Mouse (Mus musculus) stomach, postnatal 0 days (tissue): ENCODE data around the gene Foxr1. TPM values are rescaled to one million over a fixed set of nuclear protein-coding genes. Genes with fewer than 3 reads are reported as not detected.
A peak's percentile ranks its signal among the peaks of the same experiment; 100 is the strongest.
"Not testable (repeated sequence)": the region's sequence is repeated elsewhere in the genome, so short reads cannot be mapped to it uniquely, and the experiment has no call there.

Source experiments
- ATAC-seq: fragments of 200-750 bp; cut with Nextera tagmentation; 2 replicates; pipeline ENCODE4 v1.8.0; 2017; ENCODE audit not compliant: low FRiP score, low TSS enrichment
- DNase-seq: peaks from one replicate; pipeline ENCODE4 v3.0.0-alpha.2; 2016; ENCODE audit warnings: low spot score
- H3K27ac ChIP-seq: fragments of 300-500 bp; sonication (generic); replicated peaks from 2 replicates; pipeline ENCODE4 v1.5.1; 2014; ENCODE audit warnings: mild to moderate bottlenecking, control low read depth
- H3K27me3 ChIP-seq: fragments of 300-500 bp; sonication (generic); 2 replicates; pipeline ENCODE4 v1.6.1; 2014; ENCODE audit warnings: low read length; ENCODE audit not compliant: control insufficient read depth, insufficient read depth
- H3K36me3 ChIP-seq: fragments of 300-500 bp; sonication (generic); 2 replicates; pipeline ENCODE4 v1.6.1; 2014; ENCODE audit warnings: low read length, mixed read lengths; ENCODE audit not compliant: control insufficient read depth, insufficient read depth
- H3K4me1 ChIP-seq: fragments of 300-500 bp; sonication (generic); replicated peaks from 2 replicates; pipeline ENCODE4 v1.6.1; 2014; ENCODE audit warnings: antibody characterized with exemption; ENCODE audit not compliant: control insufficient read depth, insufficient read depth
- H3K4me2 ChIP-seq: fragments of 300-500 bp; sonication (generic); replicated peaks from 2 replicates; pipeline ENCODE4 v1.6.1; 2014; ENCODE audit warnings: low read depth, mild to moderate bottlenecking, control low read depth, moderate library complexity
- H3K4me3 ChIP-seq: fragments of 300-500 bp; sonication (generic); 2 replicates; pipeline ENCODE4 v1.5.1; 2014; ENCODE audit warnings: low read depth, low read length, control low read depth
- H3K9ac ChIP-seq: fragments of 300-500 bp; sonication (generic); 2 replicates; pipeline ENCODE4 v1.6.1; 2014; ENCODE audit warnings: mild to moderate bottlenecking, low read length, control low read depth, mixed read lengths
- H3K9me3 ChIP-seq: fragments of 300-500 bp; sonication (generic); 2 replicates; pipeline ENCODE4 v1.6.1; 2016; ENCODE audit warnings: low read length; ENCODE audit not compliant: control insufficient read depth
- CTCF ChIP-seq: IDR thresholded peaks from 2 replicates; pipeline ENCODE4 v1.5.1; 2016; ENCODE audit warnings: antibody characterized with exemption, low read depth, mild to moderate bottlenecking, moderate library complexity
- EP300 ChIP-seq: optimal IDR thresholded peaks from 2 replicates; pipeline ENCODE3; 2016; ENCODE audit warnings: antibody characterized with exemption
- WGBS: fragments of 180-500 bp; shearing (Covaris S2); extraction: QIAGEN DNeasy Blood & Tissue Kit; methylation state at CpG from one replicate; pipeline ENCODE4 v1.1.7; 2014; 5-methylcytosine and 5-hydroxymethylcytosine counted together
- polyA plus RNA-seq: library from polyadenylated mRNA; unstranded; fragments of >200 nt; fragmentation: Nextera tagmentation; extraction: Ambion mirVana; gene quantifications from 2 replicates; pipeline ENCODE4 v1.2.1, GENCODE M21; 2015

Gene Foxr1
- polyA plus RNA-seq, 1 experiment from 2014 or later = 0.05 TPM

DNA sequence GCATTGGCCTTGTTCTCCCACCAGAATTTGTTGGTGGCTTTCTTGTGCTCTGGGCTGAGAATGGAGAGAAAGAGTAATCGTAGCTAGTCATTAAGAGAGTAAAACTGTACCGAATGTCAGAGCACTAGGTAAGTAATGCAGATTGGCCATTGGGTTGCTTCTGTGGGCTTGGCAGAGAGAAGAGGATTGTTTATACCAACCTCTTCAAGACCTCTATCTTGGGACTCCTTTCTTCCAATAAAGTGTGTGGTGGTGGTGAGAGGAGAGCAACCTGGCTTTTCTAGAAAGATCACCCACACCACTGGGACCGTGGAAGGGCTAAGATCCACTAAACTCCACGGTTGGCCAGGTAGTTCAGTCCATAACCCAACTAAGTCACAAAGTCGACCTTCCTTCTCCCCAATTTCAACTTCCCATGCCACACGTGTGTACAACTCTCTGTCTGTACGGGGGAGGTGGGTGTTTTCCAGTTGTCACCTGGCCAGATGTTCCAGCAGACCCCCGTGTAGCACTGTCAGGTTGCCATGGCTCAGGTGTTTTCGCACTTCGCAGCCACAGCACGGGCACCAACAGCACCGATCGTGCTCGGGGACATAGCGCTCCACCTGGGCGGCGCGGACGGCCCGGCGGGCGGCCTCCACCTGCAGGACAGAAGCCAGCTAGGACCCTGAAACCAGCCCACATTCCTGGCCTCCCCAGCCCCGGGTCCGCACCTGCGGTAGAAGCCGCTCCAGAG is 23.6 kb downstream of the Foxr1 start:
- H3K9ac ChIP-seq = peak overlapping the region; percentile 85
- TF ChIP-seq CTCF (no peak), EP300 (no peak)
- H3K4me2 ChIP-seq = peak overlapping the region; percentile 96
- DNase-seq (no peak), ATAC-seq (peak; percentile 75)
- H3K4me1 ChIP-seq = peaks cover 4% of the 10 kb centered on the region; the same call in 1 of the 2 replicates
- peak overlapping the region; percentile 81 for H3K4me3 ChIP-seq
- H3K36me3 ChIP-seq = peaks cover 3% of the 10 kb centered on the region; the same call in 1 of the 2 replicates
- no peaks in the 10 kb centered on the region for H3K27me3 ChIP-seq
- H3K27ac ChIP-seq = peak overlapping the region; percentile 70
- H3K9me3 ChIP-seq = no peaks in the 10 kb centered on the region
- WGBS = 7% methylated on average over 26 of the region's 26 CpGs

DNA sequence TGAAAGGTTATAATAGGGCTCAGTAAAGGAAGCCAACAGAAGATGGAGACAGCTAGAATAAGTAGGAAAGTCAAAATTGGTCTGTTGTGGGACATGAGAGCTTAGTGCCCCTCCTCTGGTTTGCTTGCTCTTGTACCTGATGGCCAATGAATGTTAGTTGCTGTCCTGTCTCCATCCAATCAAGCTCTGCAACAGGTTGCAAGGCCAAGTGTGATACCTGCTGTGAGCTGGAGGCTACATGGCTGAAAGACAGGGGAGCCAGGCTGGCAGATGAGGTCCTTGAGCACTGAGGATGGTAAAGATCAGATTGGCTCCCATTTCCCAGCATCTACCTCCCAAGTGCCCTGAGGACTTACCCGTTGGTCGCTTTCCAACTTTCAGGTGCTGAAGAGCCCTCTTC is 28.2 kb downstream of the Foxr1 start:
- WGBS = 80% methylated on average over 2 of the region's 2 CpGs
- no peak for TF ChIP-seq CTCF
- TF ChIP-seq EP300 = no peak

GRCm38 (mm10) chr9:44412306-44412705 is 28.6 kb downstream of the Foxr1 start:
- no peak overlapping the region for H3K4me2 ChIP-seq
- TF ChIP-seq EP300 (no peak), CTCF (no peak)
- H3K4me3 ChIP-seq = no peak overlapping the region
- H3K36me3 ChIP-seq = peaks cover 15% of the 10 kb centered on the region; the same call in 1 of the 2 replicates
- H3K27me3 ChIP-seq = no peaks in the 10 kb centered on the region
- 77% methylated on average over 4 of the region's 4 CpGs for WGBS
- H3K9me3 ChIP-seq = no peaks in the 10 kb centered on the region
- H3K4me1 ChIP-seq = peaks cover 4% of the 10 kb centered on the region; the same call in 1 of the 2 replicates
- no peak overlapping the region for H3K9ac ChIP-seq
- H3K27ac ChIP-seq = no peak overlapping the region
- DNase-seq (no peak), ATAC-seq (no peak)

More for the DNA sequence above, 28.2 kb downstream of the Foxr1 start:
- no peaks in the 10 kb centered on the region for H3K27me3 ChIP-seq
- no peak for ATAC-seq
- no peak overlapping the region for H3K4me3 ChIP-seq
- no peak overlapping the region for H3K9ac ChIP-seq
- DNase-seq = no peak
- no peak overlapping the region for H3K4me2 ChIP-seq
- H3K4me1 ChIP-seq = peaks cover 4% of the 10 kb centered on the region; the same call in 1 of the 2 replicates
- no peak overlapping the region for H3K27ac ChIP-seq
- H3K9me3 ChIP-seq = no peaks in the 10 kb centered on the region
- H3K36me3 ChIP-seq = peaks cover 15% of the 10 kb centered on the region; the same call in 1 of the 2 replicates

DNA sequence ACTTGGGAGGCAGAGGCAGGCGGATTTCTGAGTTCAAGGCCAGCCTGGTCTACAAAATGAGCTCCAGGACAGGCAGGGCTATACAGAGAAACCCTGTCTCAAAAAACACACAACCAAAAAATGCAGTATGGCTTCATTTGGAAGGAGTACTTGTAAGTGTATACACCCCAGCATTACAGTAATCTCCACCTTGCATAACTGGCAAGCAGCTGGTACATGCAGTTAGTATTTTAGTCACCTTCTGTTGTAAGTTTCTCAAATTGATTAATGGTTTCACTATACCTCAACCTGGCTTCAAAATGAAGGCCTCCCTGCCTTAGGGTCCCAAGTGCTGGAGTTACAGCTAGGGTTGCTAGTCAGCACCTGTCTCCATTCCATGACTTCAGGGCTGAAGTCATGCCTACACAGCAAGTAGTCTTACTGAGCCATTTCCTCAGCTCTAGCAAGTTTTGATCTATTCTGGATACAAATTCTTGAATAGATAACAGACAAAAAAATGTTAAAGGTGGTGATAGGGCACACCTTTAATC is 29.3 kb downstream of the Foxr1 start:
- Histone ChIP-seq H3K4me2 (no peak overlapping the region), H3K27me3 (no peaks in the 10 kb centered on the region), H3K27ac (no peak overlapping the region), H3K4me3 (no peak overlapping the region), H3K4me1 (no peaks in the 10 kb centered on the region), H3K9me3 (no peaks in the 10 kb centered on the region), H3K36me3 (peaks cover 15% of the 10 kb centered on the region; the same call in 1 of the 2 replicates), H3K9ac (no peak overlapping the region)
- 94% methylated on average over 1 of the region's 1 CpGs for WGBS
- ATAC-seq (no peak), DNase-seq (no peak)
- no peak for TF ChIP-seq CTCF
- TF ChIP-seq EP300 = no peak

DNA sequence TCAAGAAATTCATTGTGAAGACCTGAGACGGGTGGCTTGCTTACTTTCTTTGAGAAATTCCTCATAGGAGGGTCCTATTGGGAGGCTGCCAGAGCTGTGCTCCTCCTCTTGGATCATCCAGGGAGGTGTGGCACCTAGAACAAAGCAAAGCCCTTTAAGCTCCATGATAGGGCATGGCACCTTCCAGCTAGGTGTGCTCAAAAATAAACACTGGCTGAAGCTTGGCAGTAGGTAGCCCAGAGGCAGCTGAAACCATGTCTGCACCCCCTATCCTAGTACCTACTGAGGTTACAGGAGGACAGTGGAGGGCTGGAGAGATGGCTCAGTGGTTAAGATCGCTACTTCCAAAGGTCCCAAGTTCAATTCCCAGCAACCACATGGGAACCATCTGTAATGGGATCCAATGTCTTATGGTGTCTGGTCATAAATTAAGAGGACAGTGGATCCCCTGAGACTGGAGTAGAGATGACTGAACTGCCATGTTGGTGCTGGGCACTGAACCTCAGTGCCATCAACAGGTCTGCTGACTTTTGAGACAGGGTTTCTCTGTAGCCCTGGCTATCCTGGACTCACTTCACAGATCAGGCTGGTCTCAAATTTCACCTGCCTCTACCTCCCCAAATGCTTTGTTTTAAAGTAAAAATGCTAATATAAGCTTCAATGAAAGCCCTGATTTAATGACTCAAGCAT is 30.1 kb downstream of the Foxr1 start:
- TF ChIP-seq CTCF = no peak
- no peak for TF ChIP-seq EP300
- WGBS = 69% methylated on average over 2 of the region's 2 CpGs
- H3K36me3 ChIP-seq = peaks cover 15% of the 10 kb centered on the region; the same call in 1 of the 2 replicates

DNA sequence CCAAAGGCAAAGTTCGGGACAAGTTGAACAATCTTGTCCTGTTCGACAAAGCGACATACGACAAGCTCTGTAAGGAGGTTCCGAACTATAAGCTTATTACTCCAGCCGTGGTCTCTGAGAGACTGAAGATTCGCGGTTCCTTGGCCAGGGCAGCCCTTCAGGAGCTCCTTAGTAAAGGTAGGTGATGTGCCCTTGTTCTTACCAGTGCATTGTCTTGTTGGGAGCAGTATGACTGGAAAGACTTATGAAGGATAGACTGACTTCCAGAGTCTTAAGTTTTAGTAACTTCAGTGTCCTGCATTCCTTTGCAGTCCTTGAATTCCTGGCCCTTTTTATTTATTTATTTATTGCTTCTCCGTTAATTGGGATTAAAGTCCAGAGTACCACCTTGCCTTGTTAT is 32.2 kb downstream of the Foxr1 start:
- not testable (repeated sequence) for H3K27me3 ChIP-seq, H3K9me3 ChIP-seq, H3K9ac ChIP-seq, ATAC-seq, H3K27ac ChIP-seq, H3K4me1 ChIP-seq, DNase-seq
- peaks cover 18% of the 10 kb centered on the region for H3K36me3 ChIP-seq
- peak overlapping the region; percentile 79 for H3K4me2 ChIP-seq
- peak overlapping the region; percentile 77; the same call in 1 of the 2 replicates for H3K4me3 ChIP-seq
- WGBS = 80% methylated on average over 9 of the region's 9 CpGs

More for the DNA sequence above, 30.1 kb downstream of the Foxr1 start:
- H3K27me3 ChIP-seq = no peaks in the 10 kb centered on the region
- H3K9ac ChIP-seq = no peak overlapping the region
- H3K4me1 ChIP-seq = no peaks in the 10 kb centered on the region
- H3K9me3 ChIP-seq = no peaks in the 10 kb centered on the region
- no peak overlapping the region for H3K27ac ChIP-seq
- DNase-seq (no peak), ATAC-seq (no peak)
- H3K4me3 ChIP-seq = no peak overlapping the region
- H3K4me2 ChIP-seq = no peak overlapping the region
